Mouse (Mus musculus) lung, adult 2 months (tissue): ENCODE measurements around the gene Tuba1b. TPM values are rescaled to one million over a fixed set of nuclear protein-coding genes. Genes with fewer than 3 reads are reported as not detected.
"Not testable (repeated sequence)": the region's sequence is repeated elsewhere in the genome, so short reads cannot be mapped to it uniquely, and the experiment has no call there.

ENCODE experiments used
- DNase-seq: peaks from one replicate; pipeline ENCODE4 v3.0.0; 2022
- H3K4me1 ChIP-seq: fragments of 200-500 bp; 2 replicates; pipeline ENCODE4 v1.6.1; 2011; ENCODE audit warnings: low read length; ENCODE audit not compliant: control insufficient read depth, insufficient read depth
- H3K4me3 ChIP-seq: fragments of 200-500 bp; replicated peaks from 2 replicates; pipeline ENCODE3; 2011; ENCODE audit warnings: low read depth, mild to moderate bottlenecking, control low read depth, low read length; ENCODE audit errors: extremely low read depth
- CTCF ChIP-seq: fragments of 200-500 bp; IDR thresholded peaks from 2 replicates; pipeline ENCODE4 v1.5.1; 2011; ENCODE audit warnings: mild to moderate bottlenecking, low read length, control low read depth; ENCODE audit not compliant: insufficient read depth
- POLR2A ChIP-seq: fragments of 200-500 bp; IDR thresholded peaks from 2 replicates; pipeline ENCODE4 v1.6.1; 2011; ENCODE audit warnings: low read depth, mild to moderate bottlenecking, control low read depth, low read length, borderline replicate concordance; ENCODE audit errors: extremely low read depth
- WGBS: fragments of 180-500 bp; shearing (Covaris S2); methylation state at CpG from one replicate; pipeline ENCODE4 v1.1.7; 2018; 5-methylcytosine and 5-hydroxymethylcytosine counted together
- polyA plus RNA-seq: library from polyadenylated mRNA; depleted of rRNA; stranded (reverse); fragments of >200 nt; gene quantifications from 2 replicates; pipeline ENCODE4 v1.2.3, GENCODE M21; 2012

Gene Tuba1b
- polyA plus RNA-seq, 1 experiment, result 1,265 TPM

GRCm38 (mm10) chr15:98927566-98927965 lies 6.8 kb downstream of the Tuba1b start:
- peaks cover 2% of the 10 kb centered on the region for H3K4me1 ChIP-seq
- TF ChIP-seq POLR2A, result no peak
- TF ChIP-seq CTCF, result no peak
- DNase-seq, result no peak
- 73% methylated on average over 5 of the region's 5 CpGs for WGBS
- no peak overlapping the region for H3K4me3 ChIP-seq

- Histone ChIP-seq H3K4me1 (peaks cover 2% of the 10 kb centered on the region), H3K4me3 (no peak overlapping the region)
- TF ChIP-seq POLR2A (no peak), CTCF (no peak)
- DNase-seq, result no peak
- 62% methylated on average over 3 of the region's 3 CpGs for WGBS
Measured at GRCm38 (mm10) chr15:98924682-98925081, 9.7 kb downstream of the Tuba1b start.

- H3K4me3 ChIP-seq, result no peak overlapping the region
- WGBS, result 80% methylated on average over 2 of the region's 2 CpGs
Measured at GRCm38 (mm10) chr15:98923031-98923537, 11.3 kb downstream of the Tuba1b start.

GRCm38 (mm10) chr15:98922581-98922980 lies 11.8 kb downstream of the Tuba1b start:
- no peaks in the 10 kb centered on the region for H3K4me1 ChIP-seq
- H3K4me3 ChIP-seq, result no peak overlapping the region
- TF ChIP-seq CTCF, result no peak
- no peak for TF ChIP-seq POLR2A
- DNase-seq, result no peak
- 37% methylated on average over 3 of the region's 3 CpGs for WGBS

More at GRCm38 (mm10) chr15:98923031-98923537, 11.3 kb downstream of the Tuba1b start:
- TF ChIP-seq CTCF (no peak), POLR2A (no peak)
- no peak for DNase-seq
- H3K4me1 ChIP-seq, result no peaks in the 10 kb centered on the region

- H3K4me3 ChIP-seq, result no peak overlapping the region
- DNase-seq, result no peak
- H3K4me1 ChIP-seq, result no peaks in the 10 kb centered on the region
- TF ChIP-seq POLR2A (no peak), CTCF (no peak)
- 89% methylated on average over 5 of the region's 5 CpGs for WGBS
Measured at GRCm38 (mm10) chr15:98921510-98921909, 12.9 kb downstream of the Tuba1b start.

GRCm38 (mm10) chr15:98918499-98918895 lies 15.9 kb downstream of the Tuba1b start:
- peak overlapping the region; percentile 72 for H3K4me3 ChIP-seq
- DNase-seq, H3K4me1 ChIP-seq: not testable (repeated sequence)
- WGBS, result 17% methylated on average over 8 of the region's 8 CpGs

- H3K4me1 ChIP-seq, result no peaks in the 10 kb centered on the region; the same call in 1 of the 2 replicates
- peak within 1 kb of the TSS; percentile 91 for H3K4me3 ChIP-seq
- DNase-seq, result peak; percentile 99
- TF ChIP-seq POLR2A, result peak; percentile 85; the same call in 1 of the 2 replicates
- no peak for TF ChIP-seq CTCF
- under 1% methylated on average over 77 of the region's 82 CpGs for WGBS
Measured at GRCm38 (mm10) chr15:98917538-98918498, 16.5 kb downstream of the Tuba1b start, which contains the start of gene Lmbr1l. TSS of gene Lmbr1l (minus strand) at chr15:98918231.

GRCm38 (mm10) chr15:98917091-98917490 lies 17.3 kb downstream of the Tuba1b start:
- TF ChIP-seq POLR2A, result no peak
- TF ChIP-seq CTCF, result no peak
- DNase-seq, result peak; percentile 36
- WGBS, result under 1% methylated on average over 14 of the region's 14 CpGs
- Histone ChIP-seq H3K4me1 (no peaks in the 10 kb centered on the region; the same call in 1 of the 2 replicates), H3K4me3 (peak overlapping the region; percentile 91)

- TF ChIP-seq CTCF (no peak), POLR2A (no peak)
- DNase-seq, result no peak
- H3K4me3 ChIP-seq, result no peak overlapping the region
- WGBS, result 86% methylated on average over 4 of the region's 4 CpGs
- H3K4me1 ChIP-seq, result no peaks in the 10 kb centered on the region; the same call in 1 of the 2 replicates
Measured at GRCm38 (mm10) chr15:98916016-98916415, 18.3 kb downstream of the Tuba1b start.

- no peak for DNase-seq
- no peak for TF ChIP-seq POLR2A
- no peak for TF ChIP-seq CTCF
- H3K4me1 ChIP-seq, result no peaks in the 10 kb centered on the region; the same call in 1 of the 2 replicates
- no peak overlapping the region for H3K4me3 ChIP-seq
- 78% methylated on average over 6 of the region's 6 CpGs for WGBS
Measured at GRCm38 (mm10) chr15:98914903-98915302, 19.5 kb downstream of the Tuba1b start.
